Mouse (Mus musculus) embryonic facial prominence, embryonic 11.5 days (tissue): ENCODE data around the gene Sugp2. TPM values are rescaled to one million over a fixed set of nuclear protein-coding genes. Genes with fewer than 3 reads are reported as not detected.

ENCODE experiments used
- ATAC-seq: fragments of 200-750 bp; cut with Nextera tagmentation; replicated peaks from 2 replicates; pipeline ENCODE4 v1.8.0; 2017; ENCODE audit warnings: low read depth; ENCODE audit not compliant: insufficient number of reproducible peaks, low FRiP score, low TSS enrichment
- DNase-seq: peaks from one replicate; pipeline ENCODE4 v3.0.0-alpha.2; 2015; ENCODE audit warnings: low spot score
- H3K27ac ChIP-seq: fragments of 300-500 bp; sonication (generic); replicated peaks from 2 replicates; pipeline ENCODE4 v1.5.1; 2014; ENCODE audit warnings: mild to moderate bottlenecking, low read depth, low read length, control low read depth
- H3K27me3 ChIP-seq: fragments of 300-500 bp; sonication (generic); 2 replicates; pipeline ENCODE4 v1.6.1; 2014; ENCODE audit warnings: mild to moderate bottlenecking, low read length, moderate library complexity, mixed read lengths; ENCODE audit not compliant: control insufficient read depth, insufficient read depth
- H3K36me3 ChIP-seq: fragments of 300-500 bp; sonication (generic); replicated peaks from 2 replicates; pipeline ENCODE4 v1.6.1; 2014; ENCODE audit warnings: low read depth, mild to moderate bottlenecking, low read length, moderate library complexity, mixed read lengths; ENCODE audit not compliant: control insufficient read depth, insufficient read depth
- H3K4me1 ChIP-seq: fragments of 300-500 bp; sonication (generic); 2 replicates; pipeline ENCODE4 v1.6.1; 2014; ENCODE audit warnings: low read length, mixed read lengths; ENCODE audit not compliant: control insufficient read depth, insufficient read depth
- H3K4me2 ChIP-seq: fragments of 300-500 bp; sonication (generic); 2 replicates; pipeline ENCODE4 v1.6.1; 2014; ENCODE audit warnings: low read depth, mild to moderate bottlenecking, control low read depth, low read length, moderate library complexity
- H3K4me3 ChIP-seq: fragments of 300-500 bp; sonication (generic); 2 replicates; pipeline ENCODE4 v1.5.1; 2014; ENCODE audit warnings: low read depth, low read length, control low read depth
- H3K9ac ChIP-seq: fragments of 300-500 bp; sonication (generic); replicated peaks from 2 replicates; pipeline ENCODE4 v1.6.1; 2014; ENCODE audit warnings: mild to moderate bottlenecking, control low read depth, low read length
- H3K9me3 ChIP-seq: fragments of 300-500 bp; sonication (generic); replicated peaks from 2 replicates; pipeline ENCODE4 v1.6.1; 2016; ENCODE audit warnings: mild to moderate bottlenecking, low read length, inconsistent platforms, mixed read lengths; ENCODE audit not compliant: control insufficient read depth
- WGBS: fragments of 180-500 bp; shearing (Covaris S2); extraction: QIAGEN DNeasy Blood & Tissue Kit; methylation state at CpG from one replicate; pipeline ENCODE4 v1.1.7; 2014; 5-methylcytosine and 5-hydroxymethylcytosine counted together
- polyA plus RNA-seq: library from polyadenylated mRNA; unstranded; fragments of >200 nt; fragmentation: Nextera tagmentation; extraction: Ambion mirVana; gene quantifications from 2 replicates; pipeline ENCODE4 v1.2.1, GENCODE M21; 2014

Sugp2 gene
- polyA plus RNA-seq, 1 experiment from 2014 or later = 31.4 TPM

DNA sequence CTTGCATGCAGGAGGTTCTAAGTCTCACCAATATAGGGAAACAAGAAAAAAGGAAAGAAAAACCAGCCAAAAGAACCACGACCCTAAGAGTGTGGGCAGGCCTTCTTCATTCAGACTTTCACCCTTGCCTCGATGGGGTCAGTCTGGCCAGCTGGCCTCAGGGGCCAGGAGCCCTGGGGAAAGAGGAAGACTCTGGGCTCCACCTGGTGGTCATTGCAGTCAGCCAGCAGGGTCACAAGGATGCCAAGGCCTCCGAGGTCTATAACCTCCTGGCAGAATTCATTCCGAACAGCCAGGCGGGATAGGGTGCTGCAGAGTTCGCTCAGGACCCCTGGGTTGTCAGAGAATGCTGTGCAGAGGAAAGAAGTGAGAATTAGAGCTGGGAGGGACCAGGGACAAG lies 10.7 kb upstream of the Sugp2 start:
- H3K9ac ChIP-seq = no peak overlapping the region

DNA sequence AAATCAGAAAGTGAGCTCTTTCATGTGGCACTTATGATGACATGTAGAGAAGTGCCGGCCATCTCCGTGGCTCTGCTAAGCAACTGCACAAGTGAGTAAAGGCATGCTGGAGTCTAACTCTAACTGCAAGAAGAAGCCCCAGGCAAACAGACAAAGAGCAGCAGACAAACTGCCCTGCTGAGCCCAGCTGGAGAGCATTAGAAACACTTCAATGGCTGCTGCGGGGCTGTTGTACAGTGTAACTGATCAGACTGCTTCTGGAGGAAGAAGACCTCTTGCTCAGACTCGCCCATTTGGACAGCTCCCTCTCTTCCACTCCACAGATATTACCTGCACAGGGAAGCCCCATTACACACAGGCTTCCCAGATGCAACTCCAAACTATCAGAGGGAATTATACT lies 6.0 kb upstream of the Sugp2 start:
- no peak overlapping the region for H3K4me3 ChIP-seq
- no peak overlapping the region for H3K9ac ChIP-seq
- DNase-seq = peak; percentile 7
- 44% methylated on average over 4 of the region's 4 CpGs for WGBS
- no peaks in the 10 kb centered on the region for H3K27me3 ChIP-seq
- H3K27ac ChIP-seq = no peak overlapping the region
- ATAC-seq = no peak
- H3K36me3 ChIP-seq = no peaks in the 10 kb centered on the region; the same call in none of the 2 replicates
- no peaks in the 10 kb centered on the region for H3K9me3 ChIP-seq
- H3K4me1 ChIP-seq = no peaks in the 10 kb centered on the region
- H3K4me2 ChIP-seq = no peak overlapping the region

More for the DNA sequence above, 10.7 kb upstream of the Sugp2 start:
- 56% methylated on average over 6 of the region's 6 CpGs for WGBS
- peak; percentile 13 for DNase-seq
- Histone ChIP-seq H3K27me3 (no peaks in the 10 kb centered on the region), H3K36me3 (no peaks in the 10 kb centered on the region; the same call in none of the 2 replicates), H3K9me3 (no peaks in the 10 kb centered on the region), H3K4me3 (no peak overlapping the region), H3K27ac (no peak overlapping the region), H3K4me1 (no peaks in the 10 kb centered on the region), H3K4me2 (no peak overlapping the region)
- ATAC-seq = no peak

DNA sequence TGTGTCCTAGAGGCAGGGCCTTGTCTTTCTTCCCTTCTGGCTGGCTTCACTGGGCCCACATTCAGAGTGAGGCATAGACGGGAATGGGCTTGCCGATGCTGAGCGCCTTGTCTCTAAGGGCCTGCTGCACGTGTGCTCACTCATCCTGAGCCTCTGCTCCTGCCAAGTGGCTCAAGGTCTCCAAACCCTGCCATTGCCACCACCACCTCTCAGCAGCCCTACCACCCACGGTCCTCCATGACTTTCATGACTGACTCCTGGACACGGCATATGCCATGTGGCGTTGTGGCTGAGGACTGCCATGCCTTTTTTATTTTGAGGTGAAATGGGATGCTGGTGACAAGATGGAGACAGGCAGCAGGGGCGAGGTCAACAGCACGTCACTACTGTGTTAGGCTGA lies 3.2 kb upstream of the Sugp2 start:
- Histone ChIP-seq H3K27ac (no peak overlapping the region), H3K27me3 (no peaks in the 10 kb centered on the region), H3K4me1 (peaks cover 3% of the 10 kb centered on the region; the same call in 1 of the 2 replicates), H3K9me3 (no peaks in the 10 kb centered on the region), H3K4me2 (no peak overlapping the region), H3K4me3 (no peak overlapping the region), H3K36me3 (no peaks in the 10 kb centered on the region), H3K9ac (no peak overlapping the region)
- no peak for ATAC-seq
- WGBS = 90% methylated on average over 9 of the region's 9 CpGs
- no peak for DNase-seq

DNA sequence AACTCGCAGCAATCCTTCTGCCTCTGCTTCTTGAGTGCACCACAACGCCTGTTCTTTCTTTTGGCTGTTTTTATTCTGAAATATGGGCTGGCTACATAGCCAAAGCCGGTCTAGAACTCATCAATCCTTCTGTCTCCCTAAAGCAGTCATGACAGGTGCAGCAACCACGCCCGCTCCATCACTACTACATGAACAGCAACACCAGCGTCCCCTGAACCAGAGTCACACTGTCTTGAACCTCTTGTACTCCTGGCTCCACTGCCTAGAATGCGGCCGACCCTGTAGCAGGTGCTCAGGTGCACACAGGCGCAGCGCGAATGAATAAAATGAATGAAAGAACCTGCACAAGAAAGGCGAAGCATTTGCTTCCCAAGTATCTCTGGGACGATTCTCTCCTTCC lies 420 bp upstream of the Sugp2 start:
- H3K4me3 ChIP-seq = peak overlapping the region; percentile 77
- H3K4me1 ChIP-seq = peaks cover 3% of the 10 kb centered on the region; the same call in 1 of the 2 replicates
- H3K27me3 ChIP-seq = no peaks in the 10 kb centered on the region
- H3K27ac ChIP-seq = peak overlapping the region; percentile 6; the same call in 1 of the 2 replicates
- DNase-seq = no peak
- ATAC-seq = 0 out of 2 replicates have a peak, but pooled peaks have one; percentile 7
- H3K36me3 ChIP-seq = peaks cover 7% of the 10 kb centered on the region; the same call in 1 of the 2 replicates
- H3K4me2 ChIP-seq = peak overlapping the region; percentile 88
- no peaks in the 10 kb centered on the region for H3K9me3 ChIP-seq
- WGBS = 6% methylated on average over 13 of the region's 13 CpGs
- peak overlapping the region; percentile 72 for H3K9ac ChIP-seq

DNA sequence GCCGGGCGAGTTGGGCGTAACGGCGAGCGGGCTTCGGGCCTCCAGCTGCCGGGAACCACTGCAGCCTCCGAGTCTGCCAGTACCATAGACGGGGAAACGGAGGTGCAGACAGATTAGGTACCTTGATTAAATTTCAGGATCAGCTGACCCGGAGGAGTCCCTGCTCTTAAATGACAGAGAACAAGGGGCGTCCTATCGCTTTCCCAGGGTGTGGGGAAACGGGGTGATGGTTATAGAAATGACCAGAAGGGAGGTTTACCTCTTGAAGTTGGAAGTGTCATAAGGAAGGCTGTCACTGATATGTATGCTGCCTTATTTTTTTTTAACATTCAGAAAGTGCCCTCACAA lies 729 bp downstream of the Sugp2 start:
- H3K27ac ChIP-seq = peak overlapping the region; percentile 53
- peaks cover 7% of the 10 kb centered on the region; the same call in 1 of the 2 replicates for H3K36me3 ChIP-seq
- H3K9ac ChIP-seq = peak overlapping the region; percentile 72
- no peaks in the 10 kb centered on the region for H3K9me3 ChIP-seq
- H3K4me3 ChIP-seq = peak overlapping the region; percentile 77
- DNase-seq = no peak
- WGBS = under 1% methylated on average over 15 of the region's 15 CpGs
- no peak for ATAC-seq
- H3K4me1 ChIP-seq = peaks cover 3% of the 10 kb centered on the region; the same call in 1 of the 2 replicates
- H3K27me3 ChIP-seq = no peaks in the 10 kb centered on the region
- H3K4me2 ChIP-seq = peak overlapping the region; percentile 58

DNA sequence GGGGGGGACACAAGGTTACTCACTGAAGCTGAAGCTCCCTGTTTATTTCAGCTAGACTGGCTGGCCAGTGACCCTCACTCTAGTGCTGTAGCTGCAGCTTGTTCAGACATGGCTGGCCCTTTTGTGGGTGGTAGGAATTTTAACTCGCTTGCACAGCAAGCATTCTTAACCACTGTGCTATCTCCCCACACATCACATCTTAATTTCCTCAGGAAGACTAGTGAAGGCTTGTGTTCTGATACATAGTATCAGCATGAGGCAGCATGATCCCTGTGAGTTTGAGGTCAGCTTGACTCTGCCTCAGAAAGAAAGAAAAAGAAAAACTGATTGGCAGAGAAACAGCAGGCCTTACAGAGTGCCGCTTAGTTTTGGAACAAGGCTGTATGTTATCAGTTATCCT lies 3.8 kb downstream of the Sugp2 start:
- Histone ChIP-seq H3K9me3 (no peaks in the 10 kb centered on the region), H3K27me3 (no peaks in the 10 kb centered on the region), H3K27ac (no peak overlapping the region), H3K4me2 (no peak overlapping the region), H3K36me3 (peaks cover 7% of the 10 kb centered on the region), H3K9ac (no peak overlapping the region), H3K4me3 (no peak overlapping the region), H3K4me1 (peaks cover 3% of the 10 kb centered on the region; the same call in 1 of the 2 replicates)
- ATAC-seq (no peak), DNase-seq (no peak)
- 94% methylated on average over 2 of the region's 2 CpGs for WGBS

DNA sequence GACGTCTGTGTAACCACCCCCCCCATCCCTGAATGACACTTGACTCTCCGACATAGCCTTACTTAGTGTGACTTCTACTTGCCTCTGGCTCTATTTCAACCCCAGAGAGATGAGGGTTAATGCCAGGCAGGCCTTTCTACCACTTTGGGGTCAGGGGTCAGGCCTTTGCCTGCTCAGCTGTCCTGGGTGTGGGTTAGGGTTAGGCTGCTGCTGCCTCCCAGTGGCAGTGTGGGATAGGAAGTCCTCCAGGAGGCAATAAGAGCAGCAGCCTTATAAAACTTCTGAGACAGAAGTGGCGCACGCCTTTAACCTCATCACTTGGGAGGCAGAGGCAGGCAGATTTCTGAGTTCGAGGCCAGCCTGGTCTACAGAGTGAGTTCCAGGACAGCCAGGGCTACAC lies 6.6 kb downstream of the Sugp2 start:
- 78% methylated on average over 5 of the region's 5 CpGs for WGBS
- Histone ChIP-seq H3K27ac (no peak overlapping the region), H3K9ac (no peak overlapping the region), H3K4me1 (no peaks in the 10 kb centered on the region), H3K27me3 (no peaks in the 10 kb centered on the region), H3K9me3 (no peaks in the 10 kb centered on the region), H3K4me2 (no peak overlapping the region), H3K36me3 (peaks cover 12% of the 10 kb centered on the region), H3K4me3 (no peak overlapping the region)
- DNase-seq (no peak), ATAC-seq (no peak)

DNA sequence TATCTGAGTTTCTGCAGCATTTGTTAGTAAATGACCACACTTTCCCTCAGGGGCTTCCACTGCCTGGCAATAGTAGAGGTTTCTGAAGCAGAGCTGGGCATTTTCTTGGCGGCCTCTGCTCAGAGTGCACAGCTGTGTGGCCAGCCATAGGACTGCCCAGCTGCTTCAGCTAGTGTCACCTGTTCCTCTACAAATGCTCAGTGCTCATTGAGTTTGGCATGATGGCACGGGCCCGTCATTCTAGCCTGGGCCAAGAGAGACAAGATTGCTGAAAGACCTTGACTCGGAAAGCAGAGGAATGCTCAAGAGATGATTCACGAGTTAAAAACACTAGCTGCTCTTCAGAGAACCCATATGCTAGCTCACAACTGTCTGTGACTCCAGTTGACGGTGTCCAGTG lies 12.6 kb downstream of the Sugp2 start:
- no peaks in the 10 kb centered on the region for H3K9me3 ChIP-seq
- H3K27me3 ChIP-seq = no peaks in the 10 kb centered on the region
- DNase-seq (no peak), ATAC-seq (no peak)
- H3K4me1 ChIP-seq = no peaks in the 10 kb centered on the region
- no peak overlapping the region for H3K27ac ChIP-seq
- no peak overlapping the region for H3K9ac ChIP-seq
- no peak overlapping the region for H3K4me2 ChIP-seq
- peaks cover 10% of the 10 kb centered on the region for H3K36me3 ChIP-seq
- H3K4me3 ChIP-seq = no peak overlapping the region
- 94% methylated on average over 6 of the region's 6 CpGs for WGBS
